Mouse (Mus musculus) testis, adult 2 months (tissue): ENCODE measurements around the gene Cdc34.

ENCODE experiments used
- CTCF ChIP-seq: fragments of 200-500 bp; IDR thresholded peaks from 2 replicates; pipeline ENCODE4 v1.5.1; 2012; ENCODE audit warnings: low read depth, mild to moderate bottlenecking, inconsistent platforms, low read length, moderate library complexity; ENCODE audit not compliant: control insufficient read depth, insufficient read depth, insufficient replicate concordance
- POLR2A ChIP-seq: fragments of 200-500 bp; IDR thresholded peaks from 2 replicates; pipeline ENCODE4 v1.6.1; 2012; ENCODE audit warnings: low read depth, mild to moderate bottlenecking, inconsistent platforms, low read length, moderate library complexity; ENCODE audit not compliant: control insufficient read depth

- TF ChIP-seq CTCF (no peak), POLR2A (no peak)
These were observed 9.9 kb upstream of the Cdc34 start for GRCm38 (mm10) chr10:79672088-79672455.
